Mouse (Mus musculus) liver, embryonic 11.5 days (tissue): ENCODE results near the gene Gphn. TPM values are rescaled to one million over a fixed set of nuclear protein-coding genes. Genes with fewer than 3 reads are reported as not detected.

ENCODE experiments used
- ATAC-seq: fragments of 200-750 bp; cut with Nextera tagmentation; replicated peaks from 2 replicates; pipeline ENCODE4 v1.8.0; 2017; ENCODE audit warnings: moderate number of reproducible peaks, mild to moderate bottlenecking, moderate TSS enrichment, moderate library complexity; ENCODE audit not compliant: low FRiP score
- DNase-seq: peaks from one replicate; pipeline ENCODE4 v3.0.0-alpha.2; 2017; ENCODE audit warnings: low spot score
- H3K27ac ChIP-seq: fragments of 300-500 bp; sonication (generic); 2 replicates; pipeline ENCODE4 v1.5.1; 2014; ENCODE audit warnings: mild to moderate bottlenecking, low read depth, low read length, control low read depth
- H3K27me3 ChIP-seq: fragments of 300-500 bp; sonication (generic); replicated peaks from 2 replicates; pipeline ENCODE4 v1.6.1; 2014; ENCODE audit warnings: low read length, mixed read lengths; ENCODE audit not compliant: control insufficient read depth, insufficient read depth
- H3K36me3 ChIP-seq: fragments of 300-500 bp; sonication (generic); 2 replicates; pipeline ENCODE4 v1.6.1; 2014; ENCODE audit warnings: mild to moderate bottlenecking, low read length, moderate library complexity, mixed read lengths; ENCODE audit not compliant: control insufficient read depth, insufficient read depth
- H3K4me1 ChIP-seq: fragments of 300-500 bp; sonication (generic); replicated peaks from 2 replicates; pipeline ENCODE4 v1.6.1; 2014; ENCODE audit warnings: low read length, mixed read lengths; ENCODE audit not compliant: control insufficient read depth, insufficient read depth
- H3K4me2 ChIP-seq: fragments of 300-500 bp; sonication (generic); 2 replicates; pipeline ENCODE4 v1.6.1; 2014; ENCODE audit warnings: mild to moderate bottlenecking, control low read depth, moderate library complexity
- H3K4me3 ChIP-seq: fragments of 300-500 bp; sonication (generic); 2 replicates; pipeline ENCODE4 v1.5.1; 2014; ENCODE audit warnings: low read depth, low read length, control low read depth
- H3K9ac ChIP-seq: fragments of 300-500 bp; sonication (generic); 2 replicates; pipeline ENCODE4 v1.6.1; 2014; ENCODE audit warnings: low read depth, low read length, control low read depth
- H3K9me3 ChIP-seq: fragments of 300-500 bp; sonication (generic); 2 replicates; pipeline ENCODE4 v1.6.1; 2016; ENCODE audit warnings: low read length, inconsistent platforms, mixed read lengths; ENCODE audit not compliant: control insufficient read depth
- WGBS: fragments of 180-500 bp; shearing (Covaris S2); extraction: QIAGEN DNeasy Blood & Tissue Kit; methylation state at CpG from one replicate; pipeline ENCODE4 v1.1.7; 2014; 5-methylcytosine and 5-hydroxymethylcytosine counted together
- polyA plus RNA-seq: library from polyadenylated mRNA; unstranded; fragments of >200 nt; fragmentation: Nextera tagmentation; extraction: Ambion mirVana; gene quantifications from 2 replicates; pipeline ENCODE4 v1.2.1, GENCODE M21; 2014

Gphn gene
- polyA plus RNA-seq, 1 experiment from 2014 or later: 13.2 TPM

- H3K9ac ChIP-seq: no peak overlapping the region
- 78% methylated on average over 2 of the region's 2 CpGs for WGBS
- no peaks in the 10 kb centered on the region for H3K4me1 ChIP-seq
- no peak overlapping the region for H3K4me3 ChIP-seq
- no peak overlapping the region for H3K27ac ChIP-seq
- H3K9me3 ChIP-seq: no peaks in the 10 kb centered on the region
- DNase-seq (no peak), ATAC-seq (no peak)
- H3K27me3 ChIP-seq: no peaks in the 10 kb centered on the region
- H3K4me2 ChIP-seq: no peak overlapping the region
- H3K36me3 ChIP-seq: no peaks in the 10 kb centered on the region
These were observed 51.2 kb downstream of the Gphn start for GRCm38 (mm10) chr12:78277386-78277785.

DNA sequence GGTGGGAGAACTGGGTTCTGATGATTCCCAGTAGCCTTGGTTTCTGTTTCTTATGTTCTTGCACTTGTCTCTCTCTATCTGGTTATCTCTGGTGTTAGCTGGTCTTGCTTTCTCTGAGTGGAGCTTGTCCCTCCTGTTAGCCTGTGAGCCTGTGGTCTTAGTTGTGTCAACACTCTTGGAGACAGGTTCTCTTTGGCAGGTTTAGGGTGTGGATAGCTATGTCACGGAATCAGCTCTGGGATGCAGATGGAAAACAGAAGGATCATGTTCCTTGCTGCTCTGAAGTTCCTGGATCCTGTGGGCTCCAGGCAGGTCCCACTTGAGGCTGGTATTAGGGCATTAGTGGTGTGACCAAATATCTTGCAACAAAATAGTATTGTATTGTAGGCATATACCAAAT is 64.2 kb downstream of the Gphn start:
- Histone ChIP-seq H3K27ac (no peak overlapping the region), H3K27me3 (no peaks in the 10 kb centered on the region), H3K4me1 (no peaks in the 10 kb centered on the region), H3K9ac (no peak overlapping the region), H3K9me3 (no peaks in the 10 kb centered on the region), H3K4me2 (no peak overlapping the region), H3K4me3 (no peak overlapping the region), H3K36me3 (no peaks in the 10 kb centered on the region)
- WGBS: 72% methylated on average over 1 of the region's 1 CpGs
- ATAC-seq: no peak
- DNase-seq: no peak

DNA sequence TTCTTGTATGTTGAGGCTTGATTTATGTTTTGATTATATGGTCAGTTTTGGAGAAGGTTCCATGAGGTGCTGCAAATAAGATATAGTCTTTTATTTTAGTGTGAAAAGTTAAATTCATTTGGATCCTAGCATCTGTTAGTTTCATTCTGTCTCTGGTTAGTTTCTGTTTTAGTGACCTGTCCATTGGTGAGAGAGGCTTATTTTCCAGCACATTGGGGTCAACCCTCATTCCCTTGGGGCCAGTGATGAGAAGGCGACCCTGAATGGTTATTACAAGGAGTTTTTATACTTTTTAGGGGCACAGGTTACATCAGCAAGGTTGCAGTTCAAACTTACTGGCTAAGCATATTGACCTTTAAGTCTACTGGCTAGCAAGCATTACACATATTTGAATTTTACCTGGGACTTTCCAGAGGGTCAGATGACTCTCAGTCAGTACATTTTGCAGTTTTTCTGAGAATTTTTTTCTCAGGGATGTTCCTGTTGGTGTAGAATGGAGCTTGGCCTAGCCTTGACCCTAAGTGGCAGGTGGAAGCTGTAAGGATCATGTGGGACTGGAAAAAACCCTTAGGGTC is 72.7 kb downstream of the Gphn start:
- no peak overlapping the region for H3K4me2 ChIP-seq
- H3K9ac ChIP-seq: no peak overlapping the region
- no peak overlapping the region for H3K27ac ChIP-seq
- no peaks in the 10 kb centered on the region for H3K36me3 ChIP-seq
- no peak overlapping the region for H3K4me3 ChIP-seq
- no peak for ATAC-seq
- WGBS: 69% methylated on average over 1 of the region's 1 CpGs
- no peak for DNase-seq
- H3K4me1 ChIP-seq: no peaks in the 10 kb centered on the region
- H3K27me3 ChIP-seq: no peaks in the 10 kb centered on the region
- H3K9me3 ChIP-seq: no peaks in the 10 kb centered on the region

GRCm38 (mm10) chr12:78315106-78315505 is 88.9 kb downstream of the Gphn start:
- H3K4me1 ChIP-seq: no peaks in the 10 kb centered on the region

DNA sequence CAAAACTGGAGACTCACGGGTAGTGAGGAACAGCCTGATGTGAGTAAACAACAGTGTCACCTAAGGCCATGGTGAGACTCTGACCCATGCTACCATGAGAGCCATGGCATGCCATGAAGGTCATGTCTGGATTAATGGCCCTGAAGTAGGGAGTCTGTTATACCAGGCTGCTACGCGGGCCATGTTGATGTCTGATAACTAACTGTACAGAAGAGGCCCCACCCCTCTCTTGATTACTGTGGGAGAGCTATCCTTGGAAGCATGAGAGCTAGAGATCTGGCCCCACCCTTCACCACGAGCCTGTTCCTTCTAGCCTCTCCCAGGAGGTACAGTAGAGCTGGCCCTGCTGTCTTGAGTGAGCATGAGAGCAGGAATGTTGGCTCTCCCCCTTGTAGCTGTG is 101.8 kb downstream of the Gphn start:
- H3K9ac ChIP-seq: no peak overlapping the region
- no peaks in the 10 kb centered on the region for H3K36me3 ChIP-seq
- no peaks in the 10 kb centered on the region for H3K27me3 ChIP-seq
- H3K27ac ChIP-seq: no peak overlapping the region
- WGBS: 58% methylated on average over 4 of the region's 4 CpGs
- peaks cover 7% of the 10 kb centered on the region; the same call in 1 of the 2 replicates for H3K4me1 ChIP-seq
- H3K9me3 ChIP-seq: no peaks in the 10 kb centered on the region
- no peak overlapping the region for H3K4me2 ChIP-seq
- DNase-seq: no peak
- no peak overlapping the region for H3K4me3 ChIP-seq
- peak; percentile 92 for ATAC-seq

More at GRCm38 (mm10) chr12:78315106-78315505, 88.9 kb downstream of the Gphn start:
- H3K9me3 ChIP-seq: no peaks in the 10 kb centered on the region
- H3K36me3 ChIP-seq: no peaks in the 10 kb centered on the region
- no peak overlapping the region for H3K9ac ChIP-seq
- ATAC-seq (no peak), DNase-seq (no peak)
- no peaks in the 10 kb centered on the region for H3K27me3 ChIP-seq
- H3K4me2 ChIP-seq: no peak overlapping the region
- no peak overlapping the region for H3K4me3 ChIP-seq
- no peak overlapping the region for H3K27ac ChIP-seq

- H3K4me3 ChIP-seq: no peak overlapping the region
- no peak overlapping the region for H3K9ac ChIP-seq
- H3K4me1 ChIP-seq: peaks cover 7% of the 10 kb centered on the region; the same call in 1 of the 2 replicates
- H3K27me3 ChIP-seq: no peaks in the 10 kb centered on the region
- H3K36me3 ChIP-seq: no peaks in the 10 kb centered on the region
- H3K4me2 ChIP-seq: no peak overlapping the region
- DNase-seq (no peak), ATAC-seq (no peak)
- 69% methylated on average over 3 of the region's 3 CpGs for WGBS
- H3K9me3 ChIP-seq: no peaks in the 10 kb centered on the region
- no peak overlapping the region for H3K27ac ChIP-seq
These were observed 105.9 kb downstream of the Gphn start for GRCm38 (mm10) chr12:78332107-78332506.

DNA sequence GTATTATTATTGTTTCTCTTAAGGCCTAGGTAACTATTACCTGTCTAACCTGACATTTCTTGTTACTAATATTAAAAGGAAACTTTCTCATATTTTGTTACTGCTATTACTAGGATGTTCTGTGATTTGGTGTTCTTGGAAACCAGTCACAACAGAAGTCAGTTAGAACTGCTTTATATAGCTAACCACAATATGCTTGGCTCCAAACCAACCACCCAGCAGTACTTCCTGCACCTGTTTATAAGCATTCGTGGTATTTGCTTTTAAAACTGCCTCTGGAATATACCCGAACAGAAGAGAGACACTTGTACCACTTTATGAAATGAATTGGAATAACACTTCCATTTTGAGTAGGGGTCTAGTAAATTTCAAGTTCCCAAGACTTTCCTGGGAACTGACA is 130.3 kb downstream of the Gphn start:
- H3K4me2 ChIP-seq: no peak overlapping the region
- 56% methylated on average over 2 of the region's 2 CpGs for WGBS
- H3K9me3 ChIP-seq: no peaks in the 10 kb centered on the region
- DNase-seq (no peak), ATAC-seq (no peak)
- no peaks in the 10 kb centered on the region for H3K27me3 ChIP-seq
- no peak overlapping the region for H3K9ac ChIP-seq
- no peaks in the 10 kb centered on the region for H3K4me1 ChIP-seq
- no peak overlapping the region for H3K27ac ChIP-seq
- H3K36me3 ChIP-seq: no peaks in the 10 kb centered on the region
- no peak overlapping the region for H3K4me3 ChIP-seq

GRCm38 (mm10) chr12:78389267-78389666 is 163.1 kb downstream of the Gphn start:
- Histone ChIP-seq H3K27ac (no peak overlapping the region), H3K4me1 (0 out of 2 replicates have a peak, but pooled peaks cover 3% of the 10 kb centered on the region), H3K9ac (no peak overlapping the region), H3K27me3 (no peaks in the 10 kb centered on the region), H3K9me3 (no peaks in the 10 kb centered on the region), H3K36me3 (no peaks in the 10 kb centered on the region), H3K4me3 (no peak overlapping the region), H3K4me2 (no peak overlapping the region)
- ATAC-seq (peak; percentile 81), DNase-seq (no peak)

- no peak overlapping the region for H3K4me3 ChIP-seq
- no peak overlapping the region for H3K9ac ChIP-seq
- H3K27me3 ChIP-seq: no peaks in the 10 kb centered on the region
- ATAC-seq (peak; percentile 71; the same call in 1 of the 2 replicates), DNase-seq (no peak)
- H3K4me2 ChIP-seq: no peak overlapping the region
- no peaks in the 10 kb centered on the region for H3K36me3 ChIP-seq
- H3K27ac ChIP-seq: no peak overlapping the region
- WGBS: 82% methylated on average over 1 of the region's 1 CpGs
- no peaks in the 10 kb centered on the region for H3K9me3 ChIP-seq
- H3K4me1 ChIP-seq: no peaks in the 10 kb centered on the region
These were observed 169.1 kb downstream of the Gphn start for GRCm38 (mm10) chr12:78395297-78395696.
